Mouse (Mus musculus): ENCODE results near the gene Kcnj6.
A peak's percentile ranks its signal among the peaks of the same experiment; 100 is the strongest.

Gene Kcnj6

GRCm38 (mm10) chr16:94997340-94997849 lies at the start of gene Kcnj6:
Gene Kcnj6 (minus strand): TSS chr16:94997701.
- peak; percentile 48 for DNase-seq (ENCODE audit: low read depth, low spot score)

DNA sequence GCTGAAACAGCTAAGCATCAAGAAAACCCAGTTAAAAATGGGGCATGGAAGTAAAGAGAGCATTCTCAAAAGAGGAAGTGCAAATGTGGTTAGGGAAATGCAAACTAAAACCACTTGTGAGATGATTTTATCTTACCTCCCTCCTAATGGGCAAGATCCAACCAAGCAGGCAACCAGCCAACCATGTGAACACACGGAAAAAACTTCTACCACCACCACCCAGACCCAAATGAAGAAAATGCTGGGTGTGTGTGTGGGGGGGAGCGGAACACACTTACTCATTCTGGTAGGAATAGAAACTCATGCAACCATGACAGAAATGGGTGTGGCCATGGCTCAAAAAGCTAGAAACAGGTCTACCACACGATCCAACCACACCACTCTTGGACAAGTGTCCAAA lies 12.4 kb upstream of the Kcnj6 start:
- no peak for DNase-seq (ENCODE audit: low read depth, low spot score)

DNA sequence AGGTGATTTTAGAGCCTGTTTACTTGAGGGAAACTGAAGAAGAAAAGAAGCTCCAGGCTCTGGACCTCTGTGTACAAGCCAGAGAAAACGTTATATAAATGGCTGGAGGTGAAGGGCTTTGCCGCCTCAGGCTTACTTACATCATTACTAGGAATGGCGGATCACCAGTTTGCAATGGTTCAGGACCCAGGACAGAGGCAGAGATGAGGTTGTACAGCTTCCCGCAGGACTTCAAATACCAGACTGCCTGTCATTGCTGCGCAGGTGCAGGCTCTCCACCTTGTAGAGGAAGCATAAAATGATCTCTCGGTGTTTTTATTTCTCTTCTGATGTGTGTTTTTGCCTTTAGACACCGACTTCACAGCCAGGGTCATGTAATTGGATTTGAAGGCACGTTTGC lies 7.1 kb upstream of the Kcnj6 start:
- DNase-seq (ENCODE audit: low read depth, low spot score) = peak; percentile 53

DNA sequence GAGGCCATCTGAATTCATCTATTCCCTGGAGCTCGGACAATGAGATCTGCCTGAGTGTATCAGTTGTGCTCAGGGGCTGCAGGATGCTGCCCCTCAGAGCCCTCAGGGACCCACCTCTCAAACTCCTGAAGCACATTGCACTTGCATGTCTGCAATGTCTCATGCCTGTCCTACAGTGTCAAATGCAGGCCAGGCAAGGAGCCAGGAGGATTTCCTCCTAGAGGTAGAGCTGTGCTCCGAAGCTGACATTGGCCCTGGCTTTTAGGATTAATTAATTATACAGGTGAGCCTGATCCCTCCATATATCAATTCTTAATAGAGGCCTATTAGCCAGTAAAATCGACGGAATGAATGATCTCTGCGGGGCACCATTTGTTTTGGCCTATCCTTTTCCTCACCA lies 2.0 kb upstream of the Kcnj6 start:
- DNase-seq (ENCODE audit: low read depth, low spot score) = no peak

DNA sequence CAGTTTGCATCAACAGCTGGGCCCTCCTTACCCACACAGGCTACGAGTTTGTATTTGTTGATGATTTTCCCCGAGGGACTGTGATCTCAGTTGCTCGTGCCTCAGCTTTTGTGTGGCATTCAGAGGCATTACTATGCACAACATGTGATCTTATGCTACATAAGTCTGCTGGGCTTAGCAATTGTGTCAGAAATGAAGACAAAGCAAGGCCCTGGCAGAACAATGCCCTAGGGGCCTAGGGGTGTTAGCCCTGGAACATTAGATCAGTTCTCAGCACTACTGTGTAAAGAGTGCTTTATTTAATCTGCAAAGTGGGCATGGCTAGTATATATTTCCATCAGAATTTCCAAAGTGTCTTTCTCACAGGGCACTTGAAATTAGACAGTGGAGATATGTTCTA lies 1.5 kb upstream of the Kcnj6 start:
- no peak for DNase-seq (ENCODE audit: low read depth, low spot score)

GRCm38 (mm10) chr16:94996791-94997281 lies 665 bp downstream of the Kcnj6 start:
- no peak for DNase-seq (ENCODE audit: low read depth, low spot score)

- peak; percentile 83 for DNase-seq (ENCODE audit: low read depth, low spot score)
Observed at GRCm38 (mm10) chr16:94995542-94996131, 1.9 kb downstream of the Kcnj6 start.

- no peak for DNase-seq (ENCODE audit: low read depth, low spot score)
Observed at GRCm38 (mm10) chr16:94994924-94995323, 2.6 kb downstream of the Kcnj6 start.

- DNase-seq (ENCODE audit: low read depth, low spot score) = no peak
Observed at GRCm38 (mm10) chr16:94994148-94994547, 3.4 kb downstream of the Kcnj6 start.

- no peak for DNase-seq (ENCODE audit: low read depth, low spot score)
Observed at GRCm38 (mm10) chr16:94990114-94990513, 7.4 kb downstream of the Kcnj6 start.

DNA sequence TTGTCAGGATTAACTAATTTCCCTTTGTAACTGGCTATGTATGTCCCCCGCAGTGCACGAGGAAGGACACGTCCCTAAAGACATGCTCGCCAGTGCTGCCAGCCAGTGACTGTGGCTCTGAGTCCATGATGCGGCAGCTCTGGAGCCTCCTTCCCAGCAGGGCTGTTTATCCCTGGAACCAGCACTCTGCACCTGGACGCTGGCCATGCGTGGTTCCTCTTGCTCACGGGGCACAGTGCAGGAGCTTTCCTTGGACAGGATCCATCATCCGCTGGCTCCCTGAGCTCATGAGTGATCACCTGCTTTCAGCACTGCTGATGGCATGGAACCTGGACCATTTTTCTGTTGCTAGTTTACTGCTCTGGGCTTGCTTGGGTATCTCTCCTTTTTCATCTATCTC lies 10.8 kb downstream of the Kcnj6 start:
- DNase-seq (ENCODE audit: low read depth, low spot score) = no peak

DNA sequence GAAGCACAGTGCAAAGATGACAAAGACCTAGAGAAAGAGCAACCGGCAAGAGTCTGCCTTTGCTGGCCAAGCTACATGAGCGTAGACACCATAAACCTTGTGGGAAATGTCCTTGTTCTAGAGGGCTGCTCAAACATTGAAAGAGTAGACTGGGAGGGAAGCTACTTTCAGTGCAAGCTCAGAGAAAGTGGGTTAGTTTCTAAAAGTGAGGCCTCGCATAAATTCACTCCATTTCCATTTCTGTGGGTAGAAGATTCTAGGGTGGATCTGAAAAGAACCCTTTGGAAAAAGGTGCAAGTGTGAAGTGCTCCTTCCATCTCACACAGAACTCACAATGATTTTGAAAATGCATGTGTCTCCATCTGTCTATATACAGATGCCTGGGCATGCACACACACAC lies 13.2 kb downstream of the Kcnj6 start:
- DNase-seq (ENCODE audit: low read depth, low spot score) = no peak

- DNase-seq (ENCODE audit: low read depth, low spot score) = no peak
Observed at GRCm38 (mm10) chr16:94980374-94980773, 17.1 kb downstream of the Kcnj6 start.

DNA sequence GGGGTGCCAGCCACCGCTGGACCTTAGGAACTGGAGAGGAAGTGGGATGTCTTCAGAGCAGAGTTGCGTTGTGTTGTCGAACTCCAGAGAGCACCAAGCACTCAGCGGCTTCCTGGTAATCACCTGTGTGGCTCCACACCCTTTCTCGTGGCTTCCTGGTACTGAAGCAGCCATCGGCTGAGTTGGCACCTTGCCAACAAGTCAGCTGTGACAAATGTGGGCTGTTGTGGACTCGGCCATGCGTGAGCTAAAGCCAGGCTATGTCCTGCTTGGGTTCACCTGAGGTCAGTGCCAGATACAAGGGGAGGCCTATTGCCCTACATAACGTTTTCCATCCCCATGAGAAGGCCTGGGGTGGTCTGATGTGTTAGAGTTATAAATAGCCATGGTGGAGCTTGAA lies 18.0 kb downstream of the Kcnj6 start:
- no peak for DNase-seq (ENCODE audit: low read depth, low spot score)

GRCm38 (mm10) chr16:94972080-94972855 lies 25.2 kb downstream of the Kcnj6 start:
- peak; percentile 91 for DNase-seq (ENCODE audit: low read depth, low spot score)

GRCm38 (mm10) chr16:94968941-94969340 lies 28.6 kb downstream of the Kcnj6 start:
- DNase-seq (ENCODE audit: low read depth, low spot score) = no peak

GRCm38 (mm10) chr16:94968472-94968871 lies 29.0 kb downstream of the Kcnj6 start:
- no peak for DNase-seq (ENCODE audit: low read depth, low spot score)

GRCm38 (mm10) chr16:94957156-94957828 lies 40.2 kb downstream of the Kcnj6 start:
- DNase-seq (ENCODE audit: low read depth, low spot score) = no peak

GRCm38 (mm10) chr16:94956410-94956809 lies 41.1 kb downstream of the Kcnj6 start:
- no peak for DNase-seq (ENCODE audit: low read depth, low spot score)

- DNase-seq (ENCODE audit: low read depth, low spot score) = no peak
Observed at GRCm38 (mm10) chr16:94953294-94953693, 44.2 kb downstream of the Kcnj6 start.

DNA sequence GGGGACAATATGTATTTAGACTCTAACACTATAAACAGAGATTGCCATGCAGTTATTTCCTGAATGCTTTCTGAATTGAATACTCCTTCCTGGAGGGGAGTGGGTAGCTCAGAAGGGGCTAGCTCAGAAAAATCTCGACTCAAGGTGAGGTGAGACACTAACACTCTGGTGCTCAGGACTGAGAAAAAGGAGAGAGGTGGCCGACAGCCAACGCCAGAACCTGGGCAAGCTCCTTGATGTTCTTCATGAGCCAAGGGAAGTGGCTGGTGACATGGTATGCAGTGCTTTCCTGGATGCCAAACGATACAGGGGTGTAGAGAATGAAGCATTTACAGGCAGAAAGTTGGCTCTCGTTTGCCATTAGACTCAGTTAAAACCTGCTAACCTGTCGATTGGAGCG lies 48.3 kb downstream of the Kcnj6 start:
- no peak for DNase-seq (ENCODE audit: low read depth, low spot score)

GRCm38 (mm10) chr16:94946848-94947247 lies 50.7 kb downstream of the Kcnj6 start:
- no peak for DNase-seq (ENCODE audit: low read depth, low spot score)
